Mouse (Mus musculus) C2C12 (cell line): ENCODE measurements at regions not wholly inside any gene's neighbourhood (a gene's known extent, or its start where the extent isn't known, plus 50 kb on each side); places are given as distances from the start of the nearest gene placed in this dataset.

Source experiments
- CTCF ChIP-seq: IDR thresholded peaks from one replicate; pipeline ENCODE4 v1.5.1; 2011; ENCODE audit not compliant: control insufficient read depth, insufficient read depth, insufficient read length
- USF1 ChIP-seq: IDR thresholded peaks from one replicate; pipeline ENCODE4 v1.6.1; 2011; ENCODE audit warnings: low read depth, mild to moderate bottlenecking, control low read depth, moderate library complexity

GRCm38 (mm10) chr7:68823646-68824045, 74.6 kb upstream of the Arrdc4 start:
- TF ChIP-seq USF1 (no peak), CTCF (no peak)
